Mouse (Mus musculus) monocyte, adult 2 months (primary cell): ENCODE measurements around the gene Nme7.
A peak's percentile ranks its signal among the peaks of the same experiment; 100 is the strongest.

ENCODE experiments used
- DNase-seq, 2 experiments: peaks; one replicate each; pipeline ENCODE4 v3.0.0; 2022; ENCODE audit warnings: low spot score in 2 of 2, low read depth in 1 of 2

Nme7 gene

GRCm38 (mm10) chr1:164303821-164304220, at the start of gene Nme7:
Nme7 (plus strand) TSS chr1:164304121.
- no peak for DNase-seq

DNA sequence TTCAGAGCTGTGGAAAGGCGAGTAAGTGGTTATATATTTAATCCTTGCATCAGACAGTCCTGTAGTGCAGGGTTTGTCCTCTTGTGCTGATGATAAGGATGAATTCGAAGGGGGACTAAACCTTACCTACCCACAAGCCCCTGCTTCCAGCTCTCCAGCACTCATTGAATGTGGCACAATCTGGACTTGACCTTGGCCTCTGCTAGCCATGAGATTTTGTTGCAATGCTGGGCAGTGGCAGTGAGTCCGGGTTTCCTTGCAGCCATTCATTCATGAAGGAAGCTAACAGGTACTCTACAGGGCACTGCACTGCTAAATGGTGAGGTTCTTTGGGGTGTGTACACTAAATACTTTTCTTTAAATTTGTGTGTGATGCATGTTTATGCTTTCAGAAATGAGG, 49.1 kb upstream of the Nme7 start:
- DNase-seq = no peak

DNA sequence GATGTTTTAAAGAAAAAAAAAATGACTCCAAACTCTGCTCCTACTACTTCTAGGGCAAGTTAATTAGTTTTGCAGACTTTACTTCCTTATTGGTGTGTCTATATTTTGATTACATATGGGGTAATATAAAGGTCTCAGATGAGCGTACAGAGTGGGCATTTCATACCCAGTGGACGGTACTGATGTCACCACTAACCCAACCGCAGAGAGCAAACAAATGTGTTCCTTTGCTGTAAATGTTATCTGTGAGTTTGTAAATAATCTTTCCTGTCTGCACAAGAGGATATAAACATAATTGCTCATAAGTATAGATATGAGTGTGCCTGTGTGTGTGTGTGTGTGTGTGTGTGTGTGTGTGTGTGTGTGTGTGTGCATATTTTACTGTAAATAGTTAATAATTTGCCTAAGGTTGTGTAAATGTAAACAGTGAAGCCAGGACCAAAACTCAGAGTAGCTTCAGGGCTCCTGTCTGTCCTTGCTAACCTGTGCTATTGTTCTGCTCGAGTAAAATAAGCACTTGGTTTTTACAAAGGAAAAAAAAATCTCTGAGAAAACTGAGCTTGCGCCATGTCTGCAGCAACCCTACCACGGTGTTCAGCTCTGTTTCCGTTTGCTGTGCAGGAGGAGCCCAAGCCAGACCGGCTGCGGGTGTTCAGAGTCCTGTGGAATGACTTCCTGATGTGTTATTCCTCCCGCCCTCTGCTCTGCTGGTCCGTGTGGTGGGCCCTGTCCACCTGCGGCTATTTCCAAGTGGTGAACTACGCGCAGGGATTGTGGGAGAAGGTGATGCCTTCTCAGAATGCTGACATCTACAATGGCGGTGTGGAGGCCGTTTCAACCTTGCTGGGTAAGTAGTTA, 43.5 kb upstream of the Nme7 start:
- no peak for DNase-seq

GRCm38 (mm10) chr1:164261553-164261952, 42.4 kb upstream of the Nme7 start:
- DNase-seq = no peak

DNA sequence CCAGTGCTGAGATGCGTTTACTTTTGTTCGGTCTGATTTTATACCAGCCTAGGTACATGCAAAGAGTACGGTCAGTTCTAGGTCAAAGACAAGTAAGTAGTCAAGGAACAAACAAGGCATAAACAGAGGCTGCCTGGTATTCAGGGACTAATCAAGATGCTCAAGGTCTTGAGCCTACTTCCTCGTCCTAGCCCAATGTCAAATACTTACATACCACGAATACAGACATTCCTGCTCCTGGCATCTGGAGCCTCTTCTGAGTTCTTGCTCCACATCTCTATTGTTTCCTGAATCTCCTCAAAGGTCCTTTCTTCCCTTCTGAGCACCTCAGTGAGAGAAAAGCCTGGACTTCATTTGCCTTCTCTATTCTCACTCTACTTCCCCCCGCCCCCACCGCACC, 33.0 kb upstream of the Nme7 start:
- DNase-seq = no peak

DNA sequence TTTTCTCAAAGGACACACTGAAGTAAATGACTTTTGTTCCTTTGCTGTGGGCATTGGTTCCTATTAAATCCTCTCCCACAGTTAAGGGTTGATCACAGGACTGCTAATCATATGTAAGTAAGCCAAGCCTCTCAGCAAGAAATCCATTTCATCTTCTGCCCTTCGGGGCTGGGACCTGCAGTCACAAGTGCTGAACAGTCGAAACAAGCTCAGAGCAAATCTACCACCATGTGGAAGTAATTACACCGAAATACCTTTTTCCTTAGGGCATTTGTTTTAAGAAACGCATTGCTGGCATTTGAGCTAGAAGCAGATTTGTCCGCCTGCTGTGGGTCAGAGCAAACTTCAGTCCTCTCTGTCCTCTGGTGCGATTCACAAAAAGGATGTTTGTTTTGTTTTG, 30.3 kb upstream of the Nme7 start:
- no peak for DNase-seq

- DNase-seq = peak; percentile 70 to 82
Measured at GRCm38 (mm10) chr1:164275455-164275954, 28.4 kb upstream of the Nme7 start, which contains the start of gene Ccdc181. Ccdc181 (plus strand) TSS chr1:164275585.

GRCm38 (mm10) chr1:164276552-164276951, 27.4 kb upstream of the Nme7 start:
- no peak for DNase-seq

- DNase-seq = no peak
Measured at GRCm38 (mm10) chr1:164279332-164279731, 24.6 kb upstream of the Nme7 start.

GRCm38 (mm10) chr1:164284007-164284406, 19.9 kb upstream of the Nme7 start:
- DNase-seq = no peak

- DNase-seq = no peak
Measured at GRCm38 (mm10) chr1:164287406-164287805, 16.5 kb upstream of the Nme7 start.

- no peak for DNase-seq
Measured at GRCm38 (mm10) chr1:164292040-164292439, 11.9 kb upstream of the Nme7 start.

DNA sequence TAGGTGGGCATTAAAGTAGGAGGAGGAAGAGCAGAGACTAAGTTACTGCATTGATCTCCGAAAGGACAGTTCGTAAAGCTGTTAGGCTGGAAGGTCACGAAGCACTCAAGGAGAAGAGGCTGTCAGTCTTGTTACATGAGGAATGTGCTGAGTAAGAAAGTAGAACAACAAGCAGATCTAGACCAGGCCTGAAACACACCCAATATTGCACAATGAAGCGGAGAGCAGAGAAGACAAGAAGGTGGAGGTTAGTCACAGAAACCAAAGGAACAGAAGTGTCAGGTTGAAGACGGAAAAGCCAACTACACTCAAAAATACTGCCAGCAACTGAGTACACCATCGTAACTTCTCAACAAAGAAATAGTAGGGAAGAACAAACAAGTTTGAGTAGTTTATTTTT, 9.8 kb upstream of the Nme7 start:
- no peak for DNase-seq

- no peak for DNase-seq
Measured at GRCm38 (mm10) chr1:164296473-164296872, 7.4 kb upstream of the Nme7 start.

DNA sequence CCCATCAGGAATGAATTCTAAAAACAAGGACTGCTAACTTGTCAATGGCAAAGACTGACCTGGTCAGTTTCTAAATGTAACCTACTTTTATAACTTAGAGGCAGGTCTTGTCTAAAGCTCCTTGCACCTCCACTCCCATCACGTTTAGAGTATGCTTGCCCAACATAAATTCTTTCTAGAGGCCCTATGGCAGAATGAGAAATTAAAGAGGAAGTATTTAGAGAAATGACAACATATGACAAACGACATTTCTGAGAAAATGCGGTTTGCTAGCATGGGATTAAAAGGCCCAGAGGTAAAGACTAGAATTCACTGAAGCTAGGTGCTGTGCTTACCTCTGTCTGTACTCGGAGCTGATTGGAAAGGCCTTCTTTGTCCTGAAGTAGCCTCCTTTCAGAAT, 2.0 kb upstream of the Nme7 start:
- no peak for DNase-seq

DNA sequence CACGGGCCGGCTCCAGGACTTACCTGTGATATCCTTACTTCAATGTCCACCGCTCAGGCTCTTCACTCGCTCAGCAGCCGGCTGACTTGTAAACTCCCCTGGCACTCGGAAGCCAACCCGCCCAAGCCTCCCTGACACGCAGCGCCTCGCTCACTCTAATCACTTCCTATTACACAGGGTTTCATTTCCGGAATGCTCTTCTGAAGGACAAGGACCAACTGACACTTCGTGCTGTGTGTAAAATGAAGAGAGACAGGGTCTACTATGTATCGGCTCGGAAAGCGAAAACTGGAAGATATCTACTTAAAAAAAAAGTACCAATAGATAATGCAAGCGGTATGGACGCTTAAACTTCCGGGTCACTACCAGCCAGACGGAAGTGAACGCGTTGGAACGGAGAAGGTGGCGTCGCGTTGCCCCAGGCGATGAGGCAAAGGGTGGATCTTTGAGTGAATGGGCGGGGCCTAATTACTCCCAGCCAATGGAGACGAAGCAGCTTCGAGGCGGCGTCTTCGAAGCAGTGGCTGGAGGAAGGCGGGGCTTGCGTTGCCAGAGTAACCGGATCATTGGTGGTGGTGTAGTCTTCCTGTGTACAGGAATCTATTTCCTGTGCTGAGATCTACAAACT, 3.3 kb downstream of the Nme7 start, which contains the start of gene Blzf1:
Gene Blzf1 (minus strand): TSS at position 366 of the 628 bp plus-strand sequence.
- DNase-seq = peak; percentile 86 to 93

GRCm38 (mm10) chr1:164307922-164308321, 4.0 kb downstream of the Nme7 start:
- DNase-seq = no peak

DNA sequence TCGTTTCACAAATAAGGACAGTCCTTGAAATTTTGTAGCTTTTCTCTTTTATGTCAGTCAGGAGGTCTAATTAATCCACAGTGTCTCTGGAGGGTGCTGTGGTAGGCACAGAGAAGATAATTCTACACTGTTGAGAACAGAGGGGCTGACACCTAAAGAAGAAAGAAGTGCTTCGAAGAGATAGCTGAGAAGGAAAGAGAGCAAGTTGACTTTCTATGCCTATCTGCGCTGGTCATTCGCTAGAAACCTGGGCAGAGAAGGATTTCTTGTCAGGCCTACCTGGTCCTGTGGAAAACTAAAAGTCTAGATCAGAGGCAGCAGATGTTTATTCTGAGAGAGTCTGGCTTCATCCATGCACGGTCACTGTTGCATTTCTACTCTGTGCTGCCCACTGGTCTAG, 10.2 kb downstream of the Nme7 start:
- DNase-seq = no peak

DNA sequence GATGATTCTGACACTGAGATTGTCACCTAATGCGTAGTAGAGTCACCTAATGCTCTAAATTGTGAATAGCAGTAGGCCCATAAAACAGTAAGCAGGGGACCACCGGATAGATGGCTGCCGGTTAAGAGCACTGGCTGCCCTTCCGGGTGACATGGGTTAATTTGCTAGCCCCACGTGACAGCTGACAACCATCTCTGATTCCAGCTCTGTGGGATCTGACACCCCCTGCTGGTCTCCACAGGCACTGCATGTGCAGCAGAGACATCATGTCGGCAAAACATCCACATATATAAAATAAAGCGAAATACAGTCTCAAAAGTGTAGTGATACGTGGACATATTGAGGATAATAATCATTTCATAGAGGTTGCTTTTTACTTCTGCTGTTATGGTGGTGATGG, 11.3 kb downstream of the Nme7 start:
- DNase-seq = peak; percentile 17 to 23

GRCm38 (mm10) chr1:164316697-164317096, 12.8 kb downstream of the Nme7 start:
- DNase-seq = peak in 1 of 2 experiments; percentile 36

DNA sequence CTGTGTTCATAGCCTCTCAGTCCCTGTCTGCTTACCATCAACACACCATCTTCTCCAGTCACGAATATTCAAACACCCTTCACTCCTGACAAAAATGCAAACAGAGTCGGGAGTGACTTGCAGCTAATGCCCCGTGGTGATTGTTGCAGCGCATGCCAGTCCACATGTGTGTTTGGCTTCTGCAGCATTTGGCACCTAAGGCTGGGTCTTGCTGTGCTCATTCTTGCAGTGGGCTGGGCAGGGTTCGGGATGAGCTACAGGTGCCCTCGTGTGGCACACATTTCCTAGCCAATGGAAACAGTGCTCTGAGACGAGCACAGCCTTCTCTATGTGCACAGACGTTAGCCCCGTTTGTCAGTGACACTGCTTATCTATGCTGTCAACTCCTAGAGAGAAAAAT, 13.3 kb downstream of the Nme7 start:
- no peak for DNase-seq

GRCm38 (mm10) chr1:164318474-164318873, 14.6 kb downstream of the Nme7 start:
- DNase-seq = no peak
